In genomic region chr2:132127904-132128303, GRCm38 (mm10) we compare ENCODE assay signal across 14 mouse cellular contexts.
"Had no signal": no experiment of that assay in that cellular context is flagged by ENCODE, and none has a peak within 500 bp of the region (broad histone marks: within the 10 kb centered on the region; RNA-seq: fewer than 3 reads in every experiment).

No protein-coding gene starts in this region.

- H3K27me3 ChIP-seq: limb, embryonic 13.5 days; liver, embryonic 15.5 days had no signal

- H3K27ac ChIP-seq: kidney, postnatal 0 days; limb, embryonic 13.5 days; liver, embryonic 15.5 days; stomach, postnatal 0 days had no signal

- ATAC-seq: lung, postnatal 0 days had no signal

- H3K9me3 ChIP-seq: limb, embryonic 13.5 days; liver, embryonic 15.5 days had no signal

- H3K4me2 ChIP-seq: limb, embryonic 13.5 days; liver, embryonic 15.5 days had no signal

- H3K9ac ChIP-seq: limb, embryonic 13.5 days; liver, embryonic 15.5 days had no signal

- DNase-seq: kidney, adult 11 months; kidney, adult 9 months; kidney, postnatal 36 days; left cerebral cortex, postnatal 4 days; lung, adult 2 months; lung, postnatal 36 days; midbrain, embryonic 14.5 days; thymus, adult 18-20 months; thymus, postnatal 14 days had no signal

- H3K36me3 ChIP-seq: limb, embryonic 13.5 days; liver, embryonic 15.5 days had no signal

- H3K4me3 ChIP-seq: limb, embryonic 13.5 days; liver, embryonic 15.5 days had no signal
